Mouse (Mus musculus): ENCODE results near the gene Clasp1.

- TF ChIP-seq CTCF (IDR thresholded peaks at IDR 0.05; ENCODE audit: insufficient read depth, low read length) = no peak
- no peak for TF ChIP-seq POLR2A (IDR thresholded peaks at IDR 0.05; ENCODE audit: borderline replicate concordance, extremely low read depth, low read depth, low read length)
Observed at GRCm38 (mm10) chr1:118444988-118445387, 56.1 kb downstream of the Clasp1 start.

All from lung, adult 2 months (tissue).